Mouse (Mus musculus): ENCODE measurements around the gene Mpzl2.

- TF ChIP-seq POLR2A (IDR thresholded peaks at IDR 0.05; ENCODE audit: borderline replicate concordance, low read depth, low read length) (no peak), CTCF (IDR thresholded peaks at IDR 0.05; ENCODE audit: low read depth, low read length) (no peak)
Observed at GRCm38 (mm10) chr9:45008342-45008741, 31.3 kb upstream of the Mpzl2 start.

Measured in bone marrow macrophage, adult 2 months (primary cell).